Mouse (Mus musculus) spleen, postnatal 36 days (tissue): ENCODE data around the gene Myh1.

Experiments
- DNase-seq, 2 experiments: peaks; one replicate each; pipeline ENCODE4 v3.0.0; 2022; ENCODE audit warnings: low spot score in 2 of 2, mixed read lengths in 1 of 2

Myh1 gene

GRCm38 (mm10) chr11:67199752-67200151 is at the start of gene Myh1:
Gene Myh1 (plus strand): TSS chr11:67200052.
- no peak for DNase-seq

- no peak for DNase-seq
These were observed 49.6 kb upstream of the Myh1 start for GRCm38 (mm10) chr11:67150237-67150636.

DNA sequence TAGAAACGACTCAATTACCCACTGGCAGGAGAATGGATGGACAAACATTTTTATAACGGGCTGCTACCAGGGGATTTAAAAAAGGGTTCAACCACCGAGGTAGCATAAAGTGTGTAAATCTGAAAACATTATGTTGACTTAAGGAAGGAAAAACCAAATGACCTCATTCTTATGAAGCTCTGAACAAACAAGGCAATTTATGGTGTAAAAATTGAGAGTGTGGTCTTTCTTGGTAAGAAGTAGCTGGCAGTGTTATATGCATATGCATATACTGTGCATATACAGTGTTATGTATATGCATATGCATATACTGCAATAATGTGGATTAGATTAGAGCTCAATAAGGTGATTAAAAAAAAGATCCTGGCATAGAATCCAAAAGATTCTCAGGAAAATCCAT is 48.7 kb upstream of the Myh1 start:
- no peak for DNase-seq

DNA sequence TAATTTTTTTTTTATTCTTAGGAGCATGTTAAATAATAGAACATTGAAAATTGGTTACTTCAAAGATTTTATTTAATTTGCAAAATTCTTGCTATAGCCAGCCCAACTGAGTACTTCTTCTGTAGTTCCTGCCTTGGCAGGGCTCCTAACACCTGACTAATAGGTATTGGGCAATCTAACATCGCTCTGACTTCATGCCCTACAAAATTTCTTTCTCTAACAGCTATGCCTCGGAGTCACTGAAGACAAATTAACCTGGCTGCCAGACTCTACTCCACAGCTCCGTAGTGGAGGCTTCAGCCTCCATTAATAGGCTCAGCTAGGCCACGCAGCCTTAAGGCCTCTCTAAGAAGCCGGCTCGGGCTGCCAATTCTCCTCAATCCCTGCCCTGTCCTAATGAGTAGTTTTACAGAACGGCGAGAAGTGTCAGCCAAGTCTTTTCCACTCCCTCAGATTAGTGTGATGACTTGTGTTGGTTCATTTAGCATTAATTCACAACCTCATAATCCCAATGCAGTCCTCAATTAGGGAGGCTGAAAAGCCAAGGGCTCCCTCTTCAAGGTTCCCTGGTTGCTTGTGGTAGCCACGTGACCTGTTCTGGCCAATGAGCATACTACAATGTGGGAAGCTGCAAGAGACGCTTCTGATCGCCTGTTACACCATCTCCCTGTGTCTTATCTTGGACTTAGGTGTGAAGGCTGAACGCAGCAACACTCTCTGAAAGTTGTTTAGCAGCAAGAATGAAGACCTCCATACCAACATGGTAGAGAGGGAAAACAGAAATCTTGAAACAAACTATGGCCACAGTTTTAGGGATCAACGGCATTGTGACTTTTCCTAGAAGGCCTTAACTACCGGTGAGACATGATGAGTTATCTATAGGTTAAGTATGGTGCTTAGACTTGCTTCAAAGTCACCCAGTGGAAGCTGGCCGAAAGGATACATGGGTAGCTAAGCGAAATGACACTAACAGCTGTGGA is 47.9 kb upstream of the Myh1 start:
- no peak for DNase-seq

GRCm38 (mm10) chr11:67153123-67153522 is 46.7 kb upstream of the Myh1 start:
- DNase-seq: no peak

DNA sequence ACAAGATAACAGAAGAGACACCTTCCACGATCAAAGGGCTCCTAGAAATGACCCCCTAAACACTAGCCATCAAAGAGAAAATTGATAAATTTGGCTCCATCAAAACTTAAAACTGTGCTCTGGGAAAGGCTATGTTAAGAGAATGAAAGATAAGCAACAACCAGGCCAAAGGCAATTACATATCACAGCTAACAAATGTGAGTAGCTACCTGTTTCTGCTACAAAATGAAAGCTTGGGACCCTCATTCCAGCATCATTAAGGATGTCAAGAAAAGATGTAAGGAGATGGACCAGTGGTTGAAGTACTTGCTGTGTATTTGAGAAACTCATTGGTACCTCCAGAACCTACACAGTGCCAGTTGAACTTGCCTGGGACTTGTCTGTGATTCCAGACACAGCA is 46.0 kb upstream of the Myh1 start:
- no peak for DNase-seq

- no peak for DNase-seq
These were observed 44.2 kb upstream of the Myh1 start for GRCm38 (mm10) chr11:67155650-67156049.

DNA sequence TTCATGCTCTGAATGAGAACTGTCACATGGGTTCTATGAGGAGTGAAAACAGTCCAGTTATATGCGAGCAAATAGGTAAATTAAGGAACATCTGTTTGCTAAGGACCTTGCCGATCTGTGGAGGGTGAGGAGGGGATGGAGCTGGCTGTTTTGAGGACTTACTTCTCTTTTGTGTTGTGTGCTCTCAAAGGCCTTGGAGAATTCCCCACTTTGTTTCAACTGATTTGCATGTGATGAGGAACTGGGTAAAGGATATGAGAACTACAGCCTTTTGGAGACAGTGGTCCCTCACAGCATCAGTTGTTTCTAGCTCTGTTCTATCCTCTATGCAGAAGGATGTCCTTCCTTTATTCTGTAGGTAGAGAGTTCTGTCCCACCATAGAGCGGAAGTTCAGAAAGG is 39.7 kb upstream of the Myh1 start:
- DNase-seq: peak; percentile 14 to 30

GRCm38 (mm10) chr11:67163701-67164100 is 36.2 kb upstream of the Myh1 start:
- DNase-seq: no peak

- DNase-seq: no peak
These were observed 35.0 kb upstream of the Myh1 start for GRCm38 (mm10) chr11:67164851-67165250.

GRCm38 (mm10) chr11:67169301-67169700 is 30.6 kb upstream of the Myh1 start:
- DNase-seq: no peak

DNA sequence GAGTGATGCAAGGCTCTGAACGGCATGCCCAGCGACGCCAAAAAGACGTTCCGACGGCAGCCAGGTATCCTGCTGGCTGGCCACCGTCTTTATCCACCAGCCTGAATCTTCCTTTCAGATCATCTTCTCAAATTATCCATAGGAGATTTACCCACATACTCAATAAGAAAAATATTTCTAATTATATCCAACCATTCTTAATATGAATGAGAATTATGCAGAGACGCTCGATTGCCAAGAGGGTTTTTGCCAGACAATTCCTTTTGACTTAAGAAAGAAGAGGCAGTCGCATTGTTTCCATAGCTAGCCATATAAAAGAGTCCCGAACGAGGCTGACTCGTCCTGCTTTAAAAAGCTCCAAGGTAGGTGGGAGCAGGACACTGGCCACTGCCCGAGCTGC is 29.1 kb upstream of the Myh1 start, which contains the start of gene Myh2:
TSS of gene Myh2 (plus strand) at position 301 of the 400 bp plus-strand sequence.
- DNase-seq: no peak

DNA sequence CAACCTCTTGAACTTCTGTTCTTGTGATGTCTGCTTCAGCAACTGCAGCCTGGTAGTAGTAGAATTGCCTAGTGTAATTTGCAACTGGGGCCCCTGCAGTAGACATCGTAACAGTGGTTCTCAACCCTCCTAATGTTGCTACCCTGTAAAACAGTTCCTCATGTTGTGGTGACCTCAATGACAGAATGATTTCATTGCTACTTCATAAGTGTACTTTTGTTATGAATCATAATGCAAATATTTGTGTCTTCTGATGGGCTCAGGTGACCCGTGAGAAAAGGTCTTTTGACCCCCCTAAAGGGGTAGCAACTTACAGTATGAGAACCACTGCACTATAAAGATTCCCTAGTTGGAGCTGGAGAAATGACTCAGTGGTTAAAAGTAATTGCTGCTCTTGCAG is 27.4 kb upstream of the Myh1 start:
- no peak for DNase-seq

DNA sequence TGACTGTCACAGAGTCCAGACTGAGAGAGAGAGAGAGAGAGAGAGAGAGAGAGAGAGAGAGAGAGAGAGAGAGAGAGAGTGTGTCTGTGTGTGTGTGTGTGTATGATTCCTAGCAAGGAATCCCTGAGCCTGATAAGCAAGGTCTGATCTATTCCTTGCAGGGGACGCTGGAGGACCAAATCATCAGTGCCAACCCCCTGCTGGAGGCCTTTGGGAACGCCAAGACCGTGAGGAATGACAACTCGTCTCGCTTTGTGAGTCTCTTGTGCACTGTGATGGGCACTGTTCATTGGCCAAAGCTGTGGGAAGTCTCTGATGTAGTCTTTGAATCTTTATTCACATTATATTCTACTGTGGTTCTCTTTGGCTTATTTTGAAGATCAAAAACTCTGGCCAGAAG is 23.5 kb upstream of the Myh1 start:
- DNase-seq: no peak

DNA sequence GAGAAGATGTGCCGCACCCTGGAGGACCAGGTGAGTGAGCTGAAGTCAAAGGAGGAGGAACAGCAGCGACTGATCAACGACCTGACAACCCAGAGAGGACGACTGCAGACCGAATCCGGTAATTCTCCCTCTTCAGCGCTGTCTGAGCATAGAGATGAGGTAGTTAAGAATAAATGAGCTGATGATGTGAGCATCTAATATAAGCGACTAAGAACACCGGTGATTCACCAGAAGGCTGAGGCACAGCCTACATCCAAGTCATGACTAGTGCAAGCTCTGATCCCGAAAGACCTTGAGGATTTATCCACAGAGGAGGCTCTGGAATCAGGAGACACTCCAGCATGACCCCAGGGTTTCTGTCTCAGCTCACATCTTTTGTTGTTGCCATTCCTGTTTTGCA is 9.5 kb upstream of the Myh1 start:
- DNase-seq: no peak

GRCm38 (mm10) chr11:67190814-67191213 is 9.0 kb upstream of the Myh1 start:
- no peak for DNase-seq

DNA sequence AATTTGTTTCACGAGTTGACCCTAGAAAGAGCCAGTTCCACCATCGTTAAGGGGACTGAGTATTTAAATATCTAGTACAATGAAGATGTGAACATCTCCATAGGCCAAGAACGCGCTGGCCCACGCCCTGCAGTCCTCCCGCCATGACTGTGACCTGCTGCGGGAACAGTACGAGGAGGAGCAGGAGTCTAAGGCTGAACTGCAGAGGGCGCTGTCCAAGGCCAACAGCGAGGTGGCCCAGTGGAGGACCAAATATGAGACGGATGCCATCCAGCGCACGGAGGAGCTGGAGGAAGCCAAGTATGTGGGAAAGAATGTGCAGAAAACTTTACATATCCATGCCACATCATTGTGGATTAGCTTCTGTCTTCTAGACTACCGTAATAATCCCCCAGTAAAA is 8.4 kb upstream of the Myh1 start:
- DNase-seq: no peak

DNA sequence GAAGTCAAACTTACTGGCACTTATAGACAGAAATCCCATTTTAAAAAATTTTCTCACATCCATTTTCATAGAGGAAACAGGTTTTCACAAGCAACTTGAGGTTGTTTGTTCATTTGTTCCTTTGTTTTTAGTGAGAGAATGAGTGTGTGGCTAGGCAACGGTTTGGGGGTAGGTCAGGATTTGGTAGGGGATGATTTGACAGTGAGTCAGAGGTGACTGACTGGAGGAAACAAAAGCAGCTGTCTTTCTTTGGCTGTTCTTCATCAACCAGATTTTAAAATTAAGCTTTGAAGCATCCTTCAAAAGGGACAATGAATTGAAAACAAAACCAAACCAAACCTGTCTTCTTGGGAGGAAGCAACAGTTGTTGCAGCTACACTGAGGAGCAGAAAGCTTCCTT is 531 bp upstream of the Myh1 start:
- no peak for DNase-seq

DNA sequence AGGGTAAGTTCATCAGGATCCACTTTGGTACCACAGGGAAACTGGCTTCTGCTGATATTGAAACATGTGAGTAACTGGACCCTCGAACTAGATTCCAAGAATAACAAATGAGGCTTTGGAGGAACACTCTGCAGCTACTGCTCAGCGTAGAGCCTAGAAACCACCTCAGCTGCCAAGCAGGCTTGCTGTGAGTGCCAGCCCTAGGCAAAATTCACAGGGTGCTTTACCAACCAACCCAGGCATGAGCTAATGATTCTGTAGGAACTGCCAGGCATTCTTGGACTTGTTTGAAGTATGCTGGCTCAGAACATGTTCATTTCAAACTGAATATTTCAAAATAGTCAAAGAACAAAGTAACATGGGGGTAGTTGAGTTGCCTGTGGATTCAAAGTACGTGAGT is 4.9 kb downstream of the Myh1 start:
- no peak for DNase-seq

DNA sequence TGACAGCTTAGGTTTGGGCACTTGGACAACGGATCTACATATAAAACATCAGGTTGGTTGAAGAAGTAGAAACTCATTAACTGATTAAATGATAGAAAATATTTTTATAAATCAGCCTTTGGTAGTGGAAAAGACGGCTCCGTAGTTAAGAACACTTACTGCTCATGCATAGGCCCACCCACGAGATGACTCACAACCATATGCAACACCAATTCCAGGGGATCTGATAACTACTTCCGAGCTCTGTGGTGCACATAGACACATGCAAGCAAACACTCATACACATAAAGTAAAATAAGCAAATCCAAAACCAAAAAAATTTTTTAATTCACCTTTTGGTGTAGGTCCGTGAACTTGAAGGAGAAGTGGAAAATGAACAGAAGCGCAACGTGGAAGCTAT is 22.0 kb downstream of the Myh1 start:
- no peak for DNase-seq

DNA sequence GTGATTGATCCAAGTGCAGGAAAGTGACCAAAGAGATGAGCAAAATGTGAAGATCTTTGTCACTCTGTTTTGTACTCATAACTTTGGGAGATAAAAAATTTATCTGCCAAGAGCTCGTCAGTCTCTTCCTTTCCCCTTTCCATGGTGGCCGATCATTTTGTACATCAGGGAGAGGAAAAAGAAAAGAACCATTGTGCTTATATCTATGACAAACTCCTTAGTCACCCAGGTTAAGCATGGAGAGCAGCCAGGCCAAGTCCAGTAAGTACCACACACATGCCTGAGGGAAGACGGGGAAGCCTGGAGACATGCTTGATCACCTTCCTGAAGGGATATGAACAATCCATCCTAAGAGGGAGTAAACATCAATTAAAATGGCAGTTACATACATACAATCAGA is 24.6 kb downstream of the Myh1 start:
- DNase-seq: no peak

GRCm38 (mm10) chr11:67228731-67229130 is 28.9 kb downstream of the Myh1 start:
- no peak for DNase-seq

DNA sequence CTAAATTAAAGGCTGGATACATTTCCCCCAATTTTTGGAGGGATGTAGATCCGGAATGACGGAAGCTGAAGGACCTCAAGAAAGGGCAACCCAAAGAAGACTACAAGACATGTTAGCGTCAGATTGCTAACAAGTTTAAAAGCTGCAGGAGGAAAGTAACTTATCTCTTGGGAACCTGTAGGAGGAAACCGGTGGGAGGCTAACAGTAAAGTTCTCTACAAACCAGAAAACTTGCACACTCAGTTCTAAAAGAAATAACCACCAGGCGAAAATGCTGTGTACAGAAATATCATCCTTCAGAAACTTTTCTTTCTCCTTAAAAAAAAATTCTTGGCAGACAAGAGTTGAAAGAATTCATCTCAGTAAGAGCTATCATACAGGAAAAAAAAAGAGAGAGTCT is 29.3 kb downstream of the Myh1 start:
- DNase-seq: no peak

DNA sequence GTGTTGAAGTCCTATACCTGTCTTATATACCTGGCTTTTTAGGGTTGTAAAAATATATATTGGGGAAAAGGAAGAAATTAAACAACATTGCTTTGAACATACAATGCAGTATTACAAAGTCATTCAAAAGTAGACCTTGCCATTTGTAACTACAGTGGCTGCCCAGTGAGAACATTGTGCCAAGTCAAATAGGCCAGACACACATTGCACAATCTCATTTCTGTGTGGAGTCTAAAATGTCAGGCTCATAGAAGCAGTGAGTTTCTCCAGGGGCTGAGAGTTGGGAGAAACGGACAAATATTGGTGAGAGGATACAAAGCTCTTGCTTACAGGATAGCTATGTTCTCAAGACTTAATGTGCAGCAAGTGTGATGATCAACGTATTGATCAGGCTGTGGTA is 30.1 kb downstream of the Myh1 start:
- no peak for DNase-seq
